Mouse (Mus musculus) thymus, adult 2 months (tissue): ENCODE measurements at regions not wholly inside any gene's neighbourhood (a gene's known extent, or its start where the extent isn't known, plus 50 kb on each side); places are given as distances from the start of the nearest gene placed in this dataset.

Source experiments
- CTCF ChIP-seq: fragments of 200-500 bp; IDR thresholded peaks from 2 replicates; pipeline ENCODE4 v1.5.1; 2012; ENCODE audit warnings: mild to moderate bottlenecking, control low read depth, low read length, moderate library complexity, borderline replicate concordance; ENCODE audit not compliant: control insufficient read depth, poor library complexity, insufficient read depth; ENCODE audit errors: extremely low read depth
- POLR2A ChIP-seq: fragments of 200-500 bp; IDR thresholded peaks from 2 replicates; pipeline ENCODE4 v1.6.1; 2012; ENCODE audit warnings: mild to moderate bottlenecking, low read length, control low read depth, moderate library complexity; ENCODE audit not compliant: control insufficient read depth, poor library complexity, insufficient read depth; ENCODE audit errors: extremely low read depth

- TF ChIP-seq CTCF (no peak), POLR2A (no peak)
These were observed 237.1 kb downstream of the Tpbg start for GRCm38 (mm10) chr9:86079275-86079674.
